Mouse (Mus musculus) forebrain, embryonic 14.5 days (tissue): ENCODE measurements around the gene Hoxa7. TPM values are rescaled to one million over a fixed set of nuclear protein-coding genes. Genes with fewer than 3 reads are reported as not detected.

Experiments used
- ATAC-seq: fragments of 200-750 bp; cut with Nextera tagmentation; 2 replicates; pipeline ENCODE4 v1.8.0; 2017; ENCODE audit warnings: mild to moderate bottlenecking, moderate library complexity
- DNase-seq: peaks from one replicate; pipeline ENCODE4 v3.0.0-alpha.2; 2015; ENCODE audit warnings: low spot score
- H3K27ac ChIP-seq: fragments of 300-500 bp; sonication (generic); 2 replicates; pipeline ENCODE4 v1.5.1; 2014; ENCODE audit warnings: low read depth, mild to moderate bottlenecking, control low read depth, low read length, moderate library complexity
- H3K27me3 ChIP-seq: fragments of 300-500 bp; sonication (generic); replicated peaks from 2 replicates; pipeline ENCODE4 v1.6.1; 2014; ENCODE audit warnings: low read length, control low read depth, mixed read lengths; ENCODE audit not compliant: control insufficient read depth, insufficient read depth
- H3K36me3 ChIP-seq: fragments of 300-500 bp; sonication (generic); 2 replicates; pipeline ENCODE4 v1.6.1; 2014; ENCODE audit warnings: low read length, control low read depth; ENCODE audit not compliant: control insufficient read depth, insufficient read depth
- H3K4me1 ChIP-seq: fragments of 300-500 bp; sonication (generic); 2 replicates; pipeline ENCODE4 v1.6.1; 2014; ENCODE audit warnings: antibody characterized with exemption, low read length, control low read depth; ENCODE audit not compliant: control insufficient read depth, insufficient read depth
- H3K4me2 ChIP-seq: fragments of 300-500 bp; sonication (generic); 2 replicates; pipeline ENCODE4 v1.6.1; 2014; ENCODE audit warnings: mild to moderate bottlenecking, control low read depth, low read length
- H3K4me3 ChIP-seq: fragments of 300-500 bp; sonication (generic); 2 replicates; pipeline ENCODE4 v1.5.1; 2014; ENCODE audit warnings: low read depth, low read length, control low read depth
- H3K9ac ChIP-seq: fragments of 300-500 bp; sonication (generic); 2 replicates; pipeline ENCODE4 v1.6.1; 2014; ENCODE audit warnings: mild to moderate bottlenecking, low read length, control low read depth, moderate library complexity
- H3K9me3 ChIP-seq: fragments of 300-500 bp; sonication (generic); replicated peaks from 2 replicates; pipeline ENCODE4 v1.6.1; 2016; ENCODE audit warnings: low read length, control low read depth, mixed read lengths; ENCODE audit not compliant: control insufficient read depth
- WGBS: fragments of 180-500 bp; shearing (Covaris S2); extraction: QIAGEN DNeasy Blood & Tissue Kit; methylation state at CpG from one replicate; pipeline ENCODE4 v1.1.7; 2014; 5-methylcytosine and 5-hydroxymethylcytosine counted together
- polyA plus RNA-seq: library from polyadenylated mRNA; unstranded; fragments of >200 nt; fragmentation: Nextera tagmentation; extraction: Ambion mirVana; gene quantifications from 2 replicates; pipeline ENCODE4 v1.2.1, GENCODE M21; 2014

The Hoxa7 gene
- polyA plus RNA-seq, 1 experiment from 2014 or later = not detected

GRCm38 (mm10) chr6:52196811-52197210 is 24.8 kb downstream of the Hoxa7 start:
- H3K4me3 ChIP-seq = no peak overlapping the region
- H3K4me1 ChIP-seq = peaks cover 3% of the 10 kb centered on the region; the same call in 1 of the 2 replicates
- DNase-seq = no peak
- no peak for ATAC-seq
- no peak overlapping the region for H3K27ac ChIP-seq
- H3K9me3 ChIP-seq = no peaks in the 10 kb centered on the region
- no peak overlapping the region for H3K4me2 ChIP-seq
- H3K27me3 ChIP-seq = peaks cover 100% of the 10 kb centered on the region
- 3% methylated on average over 9 of the region's 9 CpGs for WGBS
- no peak overlapping the region for H3K9ac ChIP-seq
- H3K36me3 ChIP-seq = no peaks in the 10 kb centered on the region

DNA sequence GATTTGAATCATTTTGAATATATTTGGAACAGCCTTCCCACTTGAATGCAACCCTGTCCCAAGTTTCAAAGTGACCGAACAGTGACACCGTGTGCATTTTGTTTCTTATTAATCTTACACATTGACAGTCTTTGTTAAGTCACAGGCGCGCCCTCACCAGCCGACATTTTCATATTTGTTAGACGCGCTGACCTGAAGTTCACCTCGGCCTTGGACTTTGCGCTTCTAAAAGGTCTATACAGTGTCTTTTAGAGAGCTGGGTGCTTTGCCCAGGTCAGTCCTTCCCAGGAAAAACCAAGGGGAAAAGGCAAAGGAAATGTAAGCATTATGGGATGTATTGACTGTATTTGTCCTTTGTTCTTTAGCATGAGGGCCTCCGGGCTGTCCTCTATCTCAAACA is 27.0 kb downstream of the Hoxa7 start:
- no peaks in the 10 kb centered on the region for H3K9me3 ChIP-seq
- WGBS = 3% methylated on average over 10 of the region's 10 CpGs

DNA sequence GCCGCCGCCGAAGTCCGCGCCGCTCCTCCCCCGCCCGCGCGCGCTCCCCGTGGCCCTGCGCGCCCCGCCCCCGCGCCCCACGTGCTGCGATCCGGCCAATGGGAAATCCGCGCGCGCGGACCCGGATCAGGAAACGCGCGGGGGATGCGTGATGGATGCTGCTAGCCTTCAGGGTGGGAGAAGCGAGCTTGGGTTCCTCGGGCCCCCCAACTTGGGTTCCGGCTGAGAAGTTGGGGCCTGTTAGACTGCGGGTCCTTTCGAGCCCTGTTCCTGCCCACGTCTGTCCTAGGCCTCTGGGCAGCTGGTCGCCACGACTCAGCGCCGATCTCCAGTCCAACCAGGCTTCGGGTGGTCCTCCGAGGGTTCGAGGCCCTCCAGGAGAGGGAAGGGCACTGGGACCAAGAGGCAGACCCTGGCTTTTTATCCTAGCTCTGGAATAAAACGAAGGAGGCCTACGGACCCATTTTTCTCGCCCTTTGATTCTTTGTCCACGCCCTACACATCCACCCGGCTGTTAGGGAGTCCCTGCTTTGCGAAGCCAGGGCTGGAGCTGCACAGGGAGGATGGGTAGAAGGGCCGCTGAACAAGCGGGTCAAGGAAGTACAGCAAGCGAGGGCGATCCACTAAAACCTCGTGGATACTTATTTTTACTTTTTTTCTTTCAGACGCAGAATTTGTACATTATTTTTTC is 29.6 kb downstream of the Hoxa7 start:
- peak; percentile 62 for DNase-seq
- Histone ChIP-seq H3K9me3 (no peaks in the 10 kb centered on the region), H3K27ac (no peak overlapping the region), H3K36me3 (no peaks in the 10 kb centered on the region), H3K4me3 (peak overlapping the region; percentile 33), H3K27me3 (peaks cover 97% of the 10 kb centered on the region), H3K9ac (no peak overlapping the region), H3K4me1 (peaks cover 6% of the 10 kb centered on the region; the same call in 1 of the 2 replicates), H3K4me2 (peak overlapping the region; percentile 61)
- ATAC-seq = peak; percentile 62
- under 1% methylated on average over 40 of the region's 55 CpGs for WGBS

More for the DNA sequence above, 27.0 kb downstream of the Hoxa7 start:
- Histone ChIP-seq H3K4me1 (peaks cover 6% of the 10 kb centered on the region; the same call in 1 of the 2 replicates), H3K4me2 (no peak overlapping the region), H3K27ac (no peak overlapping the region), H3K27me3 (peaks cover 98% of the 10 kb centered on the region), H3K36me3 (no peaks in the 10 kb centered on the region), H3K9ac (no peak overlapping the region), H3K4me3 (no peak overlapping the region)
- ATAC-seq (no peak), DNase-seq (no peak)

GRCm38 (mm10) chr6:52190906-52191810 is 30.5 kb downstream of the Hoxa7 start, which contains the start of gene Hoxa4:
Gene Hoxa4, minus strand, starts transcription at chr6:52191753.
- no peak within 1 kb of the TSS for H3K9ac ChIP-seq
- WGBS = 0% methylated on average over 64 of the region's 102 CpGs
- DNase-seq = no peak
- no peaks in the 10 kb centered on the region for H3K36me3 ChIP-seq
- H3K27me3 ChIP-seq = peaks cover 97% of the 10 kb centered on the region
- H3K4me3 ChIP-seq = peak within 1 kb of the TSS; percentile 33
- H3K27ac ChIP-seq = no peak within 1 kb of the TSS
- no peaks in the 10 kb centered on the region for H3K9me3 ChIP-seq
- no peak for ATAC-seq
- peaks cover 6% of the 10 kb centered on the region; the same call in 1 of the 2 replicates for H3K4me1 ChIP-seq
- peak within 1 kb of the TSS; percentile 61 for H3K4me2 ChIP-seq

- under 1% methylated on average over 23 of the region's 23 CpGs for WGBS
- DNase-seq = no peak
- ATAC-seq = no peak
- Histone ChIP-seq H3K36me3 (no peaks in the 10 kb centered on the region), H3K9ac (no peak overlapping the region), H3K9me3 (no peaks in the 10 kb centered on the region), H3K4me3 (no peak overlapping the region), H3K4me1 (peaks cover 6% of the 10 kb centered on the region; the same call in 1 of the 2 replicates), H3K27ac (no peak overlapping the region), H3K27me3 (peaks cover 97% of the 10 kb centered on the region), H3K4me2 (no peak overlapping the region)
Measured at GRCm38 (mm10) chr6:52190410-52190809, 31.2 kb downstream of the Hoxa7 start.

- peaks cover 6% of the 10 kb centered on the region; the same call in 1 of the 2 replicates for H3K4me1 ChIP-seq
- H3K9ac ChIP-seq = no peak overlapping the region
- no peak overlapping the region for H3K4me3 ChIP-seq
- H3K27ac ChIP-seq = no peak overlapping the region
- no peak for DNase-seq
- 3% methylated on average over 8 of the region's 8 CpGs for WGBS
- ATAC-seq = no peak
- no peaks in the 10 kb centered on the region for H3K36me3 ChIP-seq
- H3K27me3 ChIP-seq = peaks cover 97% of the 10 kb centered on the region
- no peak overlapping the region for H3K4me2 ChIP-seq
- no peaks in the 10 kb centered on the region for H3K9me3 ChIP-seq
Measured at GRCm38 (mm10) chr6:52189909-52190308, 31.7 kb downstream of the Hoxa7 start.

DNA sequence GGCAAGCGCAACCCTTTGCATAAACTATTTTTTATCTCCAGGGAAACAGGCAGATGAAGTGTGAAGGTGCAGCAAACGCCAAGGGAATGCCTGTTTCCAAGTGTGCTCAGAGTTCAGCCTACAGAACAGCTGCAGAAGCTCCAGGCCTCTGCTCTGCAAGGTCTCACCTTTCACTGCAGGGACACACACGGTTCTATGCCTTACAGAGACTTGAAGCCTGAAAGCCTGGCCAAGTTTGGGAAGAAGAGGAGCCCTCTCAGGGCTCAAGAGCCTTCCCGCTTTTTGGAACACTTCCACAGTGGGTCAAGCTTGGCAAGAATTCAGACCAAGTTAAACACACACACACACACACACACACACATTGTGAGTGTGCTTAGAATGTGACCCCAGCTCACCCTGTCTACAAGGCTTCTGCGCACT is 32.5 kb downstream of the Hoxa7 start:
- no peaks in the 10 kb centered on the region for H3K36me3 ChIP-seq
- ATAC-seq (no peak), DNase-seq (no peak)
- 7% methylated on average over 5 of the region's 5 CpGs for WGBS
- H3K27ac ChIP-seq = no peak overlapping the region
- H3K4me2 ChIP-seq = no peak overlapping the region
- peaks cover 6% of the 10 kb centered on the region; the same call in 1 of the 2 replicates for H3K4me1 ChIP-seq
- H3K9me3 ChIP-seq = no peaks in the 10 kb centered on the region
- H3K27me3 ChIP-seq = peaks cover 97% of the 10 kb centered on the region
- no peak overlapping the region for H3K9ac ChIP-seq
- no peak overlapping the region for H3K4me3 ChIP-seq

GRCm38 (mm10) chr6:52186500-52186899 is 35.2 kb downstream of the Hoxa7 start:
- WGBS = 7% methylated on average over 1 of the region's 1 CpGs
- no peak for ATAC-seq
- DNase-seq = no peak
- H3K27me3 ChIP-seq = peaks cover 99% of the 10 kb centered on the region
- 0 out of 2 replicates have a peak, but pooled peaks cover 3% of the 10 kb centered on the region for H3K4me1 ChIP-seq
- no peak overlapping the region for H3K4me2 ChIP-seq
- no peak overlapping the region for H3K4me3 ChIP-seq
- no peak overlapping the region for H3K9ac ChIP-seq
- H3K36me3 ChIP-seq = no peaks in the 10 kb centered on the region
- no peak overlapping the region for H3K27ac ChIP-seq
- no peaks in the 10 kb centered on the region for H3K9me3 ChIP-seq
